Mouse (Mus musculus): ENCODE measurements at regions not wholly inside any gene's neighbourhood (a gene's known extent, or its start where the extent isn't known, plus 50 kb on each side); places are given as distances from the start of the nearest gene placed in this dataset.
"Not testable (repeated sequence)": the region's sequence is repeated elsewhere in the genome, so short reads cannot be mapped to it uniquely, and the experiment has no call there.

GRCm38 (mm10) chr8:103741395-103741794 lies 360.0 kb upstream of the Cdh5 start:
- WGBS = 65% methylated on average over 8 of the region's 8 CpGs
- Histone ChIP-seq H3K9me3 (ENCODE audit: control insufficient read depth, low read length) (no peaks in the 10 kb centered on the region), H3K4me2 (ENCODE audit: low read depth, low read length) (no peak overlapping the region), H3K36me3 (ENCODE audit: control insufficient read depth, insufficient read depth, low read length) (no peaks in the 10 kb centered on the region), H3K4me1 (ENCODE audit: control insufficient read depth, insufficient read depth, low read length) (peaks cover 7% of the 10 kb centered on the region; the same call in 1 of the 2 replicates), H3K4me3 (ENCODE audit: low read depth, low read length) (no peak overlapping the region), H3K27ac (replicated peaks; ENCODE audit: low read depth, low read length) (no peak overlapping the region), H3K9ac (ENCODE audit: low read depth, low read length) (no peak overlapping the region), H3K27me3 (replicated peaks; ENCODE audit: control insufficient read depth, insufficient read depth, low read length) (no peaks in the 10 kb centered on the region)
- ATAC-seq (ENCODE audit: low read depth) (no peak), DNase-seq (ENCODE audit: low spot score) (no peak)

GRCm38 (mm10) chr8:103748734-103749133 lies 352.7 kb upstream of the Cdh5 start:
- no peak overlapping the region for H3K4me3 ChIP-seq (ENCODE audit: low read depth, low read length)
- H3K27me3 ChIP-seq (replicated peaks; ENCODE audit: control insufficient read depth, insufficient read depth, low read length) = no peaks in the 10 kb centered on the region
- H3K4me1 ChIP-seq (ENCODE audit: control insufficient read depth, insufficient read depth, low read length) = peaks cover 5% of the 10 kb centered on the region
- H3K9me3 ChIP-seq (ENCODE audit: control insufficient read depth, low read length) = no peaks in the 10 kb centered on the region
- H3K36me3 ChIP-seq (ENCODE audit: control insufficient read depth, insufficient read depth, low read length) = no peaks in the 10 kb centered on the region
- H3K27ac ChIP-seq (replicated peaks; ENCODE audit: low read depth, low read length) = no peak overlapping the region
- DNase-seq (ENCODE audit: low spot score) (no peak), ATAC-seq (ENCODE audit: low read depth) (no peak)
- no peak overlapping the region for H3K9ac ChIP-seq (ENCODE audit: low read depth, low read length)
- H3K4me2 ChIP-seq (ENCODE audit: low read depth, low read length) = no peak overlapping the region
- 78% methylated on average over 4 of the region's 4 CpGs for WGBS

- Histone ChIP-seq H3K27me3 (replicated peaks; ENCODE audit: control insufficient read depth, insufficient read depth, low read length) (no peaks in the 10 kb centered on the region), H3K9me3 (ENCODE audit: control insufficient read depth, low read length) (no peaks in the 10 kb centered on the region), H3K36me3 (ENCODE audit: control insufficient read depth, insufficient read depth, low read length) (no peaks in the 10 kb centered on the region), H3K4me3 (ENCODE audit: low read depth, low read length) (no peak overlapping the region), H3K27ac (replicated peaks; ENCODE audit: low read depth, low read length) (peak overlapping the region; percentile 36), H3K9ac (ENCODE audit: low read depth, low read length) (no peak overlapping the region), H3K4me1 (ENCODE audit: control insufficient read depth, insufficient read depth, low read length) (peaks cover 5% of the 10 kb centered on the region), H3K4me2 (ENCODE audit: low read depth, low read length) (no peak overlapping the region)
- ATAC-seq (ENCODE audit: low read depth) = peak; percentile 74
- WGBS = 44% methylated on average over 12 of the region's 12 CpGs
- peak; percentile 40 for DNase-seq (ENCODE audit: low spot score)
Measured at GRCm38 (mm10) chr8:103750278-103751097, 350.9 kb upstream of the Cdh5 start.

GRCm38 (mm10) chr8:103751161-103751560 lies 350.3 kb upstream of the Cdh5 start:
- DNase-seq (ENCODE audit: low spot score) = no peak
- Histone ChIP-seq H3K27me3 (replicated peaks; ENCODE audit: control insufficient read depth, insufficient read depth, low read length) (no peaks in the 10 kb centered on the region), H3K4me3 (ENCODE audit: low read depth, low read length) (no peak overlapping the region), H3K36me3 (ENCODE audit: control insufficient read depth, insufficient read depth, low read length) (no peaks in the 10 kb centered on the region), H3K4me1 (ENCODE audit: control insufficient read depth, insufficient read depth, low read length) (peaks cover 5% of the 10 kb centered on the region), H3K4me2 (ENCODE audit: low read depth, low read length) (no peak overlapping the region), H3K9me3 (ENCODE audit: control insufficient read depth, low read length) (no peaks in the 10 kb centered on the region), H3K27ac (replicated peaks; ENCODE audit: low read depth, low read length) (no peak overlapping the region), H3K9ac (ENCODE audit: low read depth, low read length) (no peak overlapping the region)
- 72% methylated on average over 2 of the region's 2 CpGs for WGBS
- ATAC-seq (ENCODE audit: low read depth) = no peak

GRCm38 (mm10) chr8:103763821-103764220 lies 337.6 kb upstream of the Cdh5 start:
- no peak overlapping the region for H3K9ac ChIP-seq (ENCODE audit: low read depth, low read length)
- no peak for DNase-seq (ENCODE audit: low spot score)
- 81% methylated on average over 1 of the region's 1 CpGs for WGBS
- no peak overlapping the region for H3K27ac ChIP-seq (replicated peaks; ENCODE audit: low read depth, low read length)
- H3K4me3 ChIP-seq (ENCODE audit: low read depth, low read length) = no peak overlapping the region
- no peaks in the 10 kb centered on the region for H3K36me3 ChIP-seq (ENCODE audit: control insufficient read depth, insufficient read depth, low read length)
- no peak for ATAC-seq (ENCODE audit: low read depth)
- no peak overlapping the region for H3K4me2 ChIP-seq (ENCODE audit: low read depth, low read length)
- peaks cover 8% of the 10 kb centered on the region; the same call in 1 of the 2 replicates for H3K9me3 ChIP-seq (ENCODE audit: control insufficient read depth, low read length)
- no peaks in the 10 kb centered on the region for H3K4me1 ChIP-seq (ENCODE audit: control insufficient read depth, insufficient read depth, low read length)
- H3K27me3 ChIP-seq (replicated peaks; ENCODE audit: control insufficient read depth, insufficient read depth, low read length) = no peaks in the 10 kb centered on the region

GRCm38 (mm10) chr8:103779658-103780057 lies 321.8 kb upstream of the Cdh5 start:
- Histone ChIP-seq H3K27me3 (replicated peaks; ENCODE audit: control insufficient read depth, insufficient read depth, low read length) (no peaks in the 10 kb centered on the region), H3K9ac (ENCODE audit: low read depth, low read length) (no peak overlapping the region), H3K4me2 (ENCODE audit: low read depth, low read length) (no peak overlapping the region), H3K4me3 (ENCODE audit: low read depth, low read length) (no peak overlapping the region), H3K27ac (replicated peaks; ENCODE audit: low read depth, low read length) (no peak overlapping the region), H3K9me3 (ENCODE audit: control insufficient read depth, low read length) (no peaks in the 10 kb centered on the region), H3K4me1 (ENCODE audit: control insufficient read depth, insufficient read depth, low read length) (no peaks in the 10 kb centered on the region), H3K36me3 (ENCODE audit: control insufficient read depth, insufficient read depth, low read length) (no peaks in the 10 kb centered on the region)
- ATAC-seq (ENCODE audit: low read depth) = peak; percentile 71; the same call in 1 of the 2 replicates
- 56% methylated on average over 6 of the region's 6 CpGs for WGBS
- DNase-seq (ENCODE audit: low spot score) = peak; percentile 92

GRCm38 (mm10) chr8:103788308-103788707 lies 313.1 kb upstream of the Cdh5 start:
- no peaks in the 10 kb centered on the region for H3K4me1 ChIP-seq (ENCODE audit: control insufficient read depth, insufficient read depth, low read length)
- H3K4me3 ChIP-seq (ENCODE audit: low read depth, low read length) = no peak overlapping the region
- H3K9me3 ChIP-seq (ENCODE audit: control insufficient read depth, low read length) = no peaks in the 10 kb centered on the region
- H3K9ac ChIP-seq (ENCODE audit: low read depth, low read length) = no peak overlapping the region
- H3K36me3 ChIP-seq (ENCODE audit: control insufficient read depth, insufficient read depth, low read length) = no peaks in the 10 kb centered on the region
- 64% methylated on average over 3 of the region's 3 CpGs for WGBS
- DNase-seq (ENCODE audit: low spot score) (peak; percentile 67), ATAC-seq (ENCODE audit: low read depth) (peak; percentile 84)
- no peaks in the 10 kb centered on the region for H3K27me3 ChIP-seq (replicated peaks; ENCODE audit: control insufficient read depth, insufficient read depth, low read length)
- H3K4me2 ChIP-seq (ENCODE audit: low read depth, low read length) = no peak overlapping the region
- H3K27ac ChIP-seq (replicated peaks; ENCODE audit: low read depth, low read length) = no peak overlapping the region

- no peak overlapping the region for H3K4me3 ChIP-seq (ENCODE audit: low read depth, low read length)
- H3K27me3 ChIP-seq (replicated peaks; ENCODE audit: control insufficient read depth, insufficient read depth, low read length) = no peaks in the 10 kb centered on the region
- no peak overlapping the region for H3K4me2 ChIP-seq (ENCODE audit: low read depth, low read length)
- no peaks in the 10 kb centered on the region for H3K9me3 ChIP-seq (ENCODE audit: control insufficient read depth, low read length)
- ATAC-seq (ENCODE audit: low read depth) (no peak), DNase-seq (ENCODE audit: low spot score) (peak; percentile 50)
- H3K27ac ChIP-seq (replicated peaks; ENCODE audit: low read depth, low read length) = no peak overlapping the region
- no peaks in the 10 kb centered on the region for H3K36me3 ChIP-seq (ENCODE audit: control insufficient read depth, insufficient read depth, low read length)
- H3K4me1 ChIP-seq (ENCODE audit: control insufficient read depth, insufficient read depth, low read length) = no peaks in the 10 kb centered on the region
- H3K9ac ChIP-seq (ENCODE audit: low read depth, low read length) = no peak overlapping the region
- 48% methylated on average over 1 of the region's 1 CpGs for WGBS
Measured at GRCm38 (mm10) chr8:103793331-103793730, 308.1 kb upstream of the Cdh5 start.

- DNase-seq (ENCODE audit: low spot score); H3K9me3 ChIP-seq (ENCODE audit: control insufficient read depth, low read length); H3K4me1 ChIP-seq (ENCODE audit: control insufficient read depth, insufficient read depth, low read length); H3K27me3 ChIP-seq (replicated peaks; ENCODE audit: control insufficient read depth, insufficient read depth, low read length); H3K36me3 ChIP-seq (ENCODE audit: control insufficient read depth, insufficient read depth, low read length); H3K4me3 ChIP-seq (ENCODE audit: low read depth, low read length); H3K27ac ChIP-seq (replicated peaks; ENCODE audit: low read depth, low read length); H3K4me2 ChIP-seq (ENCODE audit: low read depth, low read length); H3K9ac ChIP-seq (ENCODE audit: low read depth, low read length); ATAC-seq (ENCODE audit: low read depth): not testable (repeated sequence)
- WGBS = 71% methylated on average over 2 of the region's 2 CpGs
Measured at GRCm38 (mm10) chr8:103798630-103799029, 302.8 kb upstream of the Cdh5 start.
